In genomic region chr5:54154503-54155226, GRCm38 (mm10) we compare ENCODE assay signal across 8 mouse cellular contexts.
DNase-seq lines count a peak whose midpoint lies in the region; ATAC-seq and TF ChIP-seq lines count a peak whose summit lies in the region.

No protein-coding gene starts in this region.

- peak overlapping the region; percentile 49 for H3K4me2 ChIP-seq in heart, embryonic 14.5 days (ENCODE audit: low read length)
- H3K4me2 ChIP-seq in myocyte (ENCODE audit: low read depth): peak overlapping the region; percentile 38

- TF ChIP-seq POLR2A in ES-Bruce4 (IDR thresholded peaks at IDR 0.05; ENCODE audit: insufficient read depth, low read length) (no peak), myocyte (IDR thresholded peaks at IDR 0.05; ENCODE audit: insufficient read length, low read depth) (no peak)

- no peak overlapping the region for H3K9ac ChIP-seq in ES-Bruce4 (ENCODE audit: low read depth, poor library complexity, severe bottlenecking)
- no peak overlapping the region for H3K9ac ChIP-seq in heart, embryonic 14.5 days (ENCODE audit: low read length)

- no peaks in the 10 kb centered on the region for H3K36me3 ChIP-seq in ES-Bruce4 (ENCODE audit: control insufficient read depth, insufficient read depth, low read length, poor library complexity, severe bottlenecking)
- H3K36me3 ChIP-seq in heart, embryonic 14.5 days (ENCODE audit: control insufficient read depth, insufficient read depth, low read length): no peaks in the 10 kb centered on the region
- no peaks in the 10 kb centered on the region for H3K36me3 ChIP-seq in myocyte (ENCODE audit: control insufficient read depth, insufficient read depth)

- no peak overlapping the region for H3ac ChIP-seq in myocyte (ENCODE audit: control insufficient read depth, insufficient read length)

- WGBS in heart, embryonic 14.5 days: 22% methylated on average over 13 of the region's 13 CpGs

- no peaks in the 10 kb centered on the region for H3K79me2 ChIP-seq in myocyte (ENCODE audit: control insufficient read depth, insufficient read depth)

- peak; percentile 9 for DNase-seq in adrenal gland, adult 2 months
- no peak for DNase-seq in adrenal gland, postnatal 36 days
- peak; percentile 8 to 45 for DNase-seq in cerebellum, postnatal 36 days
- DNase-seq in layer of hippocampus, postnatal 36 days: peak; percentile 16 to 28
- DNase-seq in ovary, adult 18-20 months (ENCODE audit: low spot score): no peak

- H3K27me3 ChIP-seq in ES-Bruce4 (ENCODE audit: control insufficient read depth, insufficient read depth, low read length, poor library complexity, severe bottlenecking): no peaks in the 10 kb centered on the region
- H3K27me3 ChIP-seq in heart, embryonic 14.5 days (ENCODE audit: control insufficient read depth, insufficient read depth, low read length): no peaks in the 10 kb centered on the region
- H3K27me3 ChIP-seq in myocyte (ENCODE audit: control insufficient read depth, insufficient read depth, insufficient read length): peaks cover 29% of the 10 kb centered on the region

- TF ChIP-seq EP300 in ES-Bruce4 (IDR thresholded peaks at IDR 0.05; ENCODE audit: insufficient read depth, low read depth, low read length): no peak

- TF ChIP-seq CTCF in ES-Bruce4 (IDR thresholded peaks at IDR 0.05; ENCODE audit: low read depth, low read length): peak; percentile 55

- no peaks in the 10 kb centered on the region; the same call in 1 of the 2 replicates for H3K9me3 ChIP-seq in ES-Bruce4 (replicated peaks; ENCODE audit: control insufficient read depth, insufficient read depth, low read length, poor library complexity, severe bottlenecking)
- H3K9me3 ChIP-seq in heart, embryonic 14.5 days (ENCODE audit: control insufficient read depth, low read length): no peaks in the 10 kb centered on the region

- H3K4me3 ChIP-seq in ES-Bruce4 (ENCODE audit: low read depth, low read length): no peak overlapping the region
- no peak overlapping the region for H3K4me3 ChIP-seq in heart, embryonic 14.5 days (ENCODE audit: control insufficient read depth in 1 of 2, insufficient read depth in 1 of 2, low read depth in 1 of 2, low read length in 2 of 2)
- H3K4me3 ChIP-seq in myocyte: no peak overlapping the region

- H3K27ac ChIP-seq in ES-Bruce4 (ENCODE audit: insufficient read depth, low read length): no peak overlapping the region
- no peak overlapping the region for H3K27ac ChIP-seq in heart, embryonic 14.5 days (replicated peaks in 1 of 2; ENCODE audit: control insufficient read depth in 1 of 2, insufficient read depth in 1 of 2, low read depth in 2 of 2, low read length in 2 of 2)

- no peaks in the 10 kb centered on the region for H3K4me1 ChIP-seq in ES-Bruce4 (ENCODE audit: control insufficient read depth, insufficient read depth, low read length)
- H3K4me1 ChIP-seq in heart, embryonic 14.5 days (ENCODE audit: control insufficient read depth in 2 of 2, insufficient read depth in 2 of 2, low read length in 2 of 2): peaks cover 18 to 34% of the 10 kb centered on the region in 2 experiments

- ATAC-seq in heart, embryonic 14.5 days (ENCODE audit: insufficient number of reproducible peaks, insufficient read depth, low FRiP score, low read depth): no peak

TF ChIP-seq in myocyte, 11 proteins besides CTCF, POLR2A, EP300 and RAD21:
- TF ChIP-seq SRF (IDR thresholded peaks at IDR 0.05; ENCODE audit: control insufficient read depth, insufficient read length, low read depth): no peak
- TF ChIP-seq MAX (IDR thresholded peaks at IDR 0.05; ENCODE audit: low read depth): no peak
- TF ChIP-seq USF1 (IDR thresholded peaks at IDR 0.05; ENCODE audit: low read depth): no peak
- TF ChIP-seq REST (IDR thresholded peaks at IDR 0.05; ENCODE audit: insufficient read depth, insufficient read length): no peak
- no peak for TF ChIP-seq TCF3 (IDR thresholded peaks at IDR 0.05; ENCODE audit: insufficient read length, low read depth)
- no peak for TF ChIP-seq MYOG (IDR thresholded peaks at IDR 0.05; ENCODE audit: control insufficient read depth in 1 of 3, insufficient read depth in 1 of 3, insufficient read length in 2 of 3, low read depth in 2 of 3)
- no peak for TF ChIP-seq POLR2AphosphoS2 (IDR thresholded peaks at IDR 0.05; ENCODE audit: insufficient read length, low read depth)
- TF ChIP-seq E2F4 (IDR thresholded peaks at IDR 0.05; ENCODE audit: insufficient read depth): no peak
- no peak for TF ChIP-seq CEBPB (IDR thresholded peaks at IDR 0.05; ENCODE audit: insufficient read depth, poor library complexity, severe bottlenecking)
- no peak for TF ChIP-seq MYOD1 (IDR thresholded peaks at IDR 0.05; ENCODE audit: control insufficient read depth in 1 of 3, insufficient read length in 2 of 3, low read depth in 2 of 3)
- TF ChIP-seq TCF12 (IDR thresholded peaks at IDR 0.05; ENCODE audit: insufficient read depth, poor library complexity, severe bottlenecking): no peak
TF ChIP-seq in myocyte: peak in this region for 0.

Comparison
In these comparisons a context has a peak if more than half of its experiments do, and no peak if none do; other contexts are left out.
1. DNase-seq: peak in adrenal gland, adult 2 months (single experiment), cerebellum, postnatal 36 days (2 of 2) and layer of hippocampus, postnatal 36 days (2 of 2); none in adrenal gland, postnatal 36 days (0 of 2) and ovary, adult 18-20 months (single experiment).